Comparison of ENCODE assay signal across 12 mouse cellular contexts in the genomic region with DNA sequence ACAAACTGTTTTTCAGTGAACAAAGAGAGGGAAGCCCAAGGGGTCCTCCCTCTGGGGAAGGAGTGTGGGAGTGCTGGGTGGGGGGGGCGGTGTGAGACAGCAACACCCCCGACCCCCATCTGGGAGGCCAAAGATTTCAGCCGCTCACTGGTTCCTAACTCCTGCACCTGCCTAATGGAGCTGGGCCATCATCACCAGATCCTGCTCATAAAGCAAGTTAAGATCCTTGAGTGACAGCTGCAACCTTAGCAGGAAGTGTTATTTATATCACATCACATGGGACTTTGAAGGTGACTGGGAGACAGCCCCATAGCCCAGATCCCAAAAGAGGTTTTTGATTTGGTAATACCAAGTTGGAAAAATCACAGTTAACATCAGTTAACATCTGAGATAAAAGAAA.
DNase-seq lines count a peak whose midpoint lies in the region; ATAC-seq and TF ChIP-seq lines count a peak whose summit lies in the region.
"Had no signal": no experiment of that assay in that cellular context is flagged by ENCODE, and none has a peak within 500 bp of the region (broad histone marks: within the 10 kb centered on the region; RNA-seq: fewer than 3 reads in every experiment).

No protein-coding gene starts in this region.

- TF ChIP-seq CTCF in forebrain, postnatal 0 days (IDR thresholded peaks at IDR 0.05; ENCODE audit: low read depth) = no peak

- H3K9ac ChIP-seq in forebrain, embryonic 13.5 days = no peak overlapping the region
- H3K9ac ChIP-seq in forebrain, postnatal 0 days = no peak overlapping the region
- no peak overlapping the region for H3K9ac ChIP-seq in lung, embryonic 15.5 days
- peak overlapping the region; percentile 80 for H3K9ac ChIP-seq in heart, embryonic 12.5 days
- no peak overlapping the region for H3K9ac ChIP-seq in liver, embryonic 15.5 days

- H3K27me3 ChIP-seq in forebrain, embryonic 13.5 days = peaks cover 27% of the 10 kb centered on the region
- H3K27me3 ChIP-seq in forebrain, postnatal 0 days (ENCODE audit: insufficient read depth, low read length) = no peaks in the 10 kb centered on the region
- H3K27me3 ChIP-seq in lung, embryonic 15.5 days = peaks cover 17% of the 10 kb centered on the region
- H3K27me3 ChIP-seq in heart, embryonic 12.5 days (replicated peaks) = 0 out of 2 replicates have a peak, but pooled peaks cover 3% of the 10 kb centered on the region
- H3K27me3 ChIP-seq in liver, embryonic 15.5 days = peaks cover 29% of the 10 kb centered on the region

- no peak for DNase-seq in forebrain, postnatal 0 days
- no peak for DNase-seq in lung, postnatal 14 days
- no peak for DNase-seq in right cerebral cortex, adult 18-20 months
- DNase-seq in lung, adult 18-20 months = no peak
- DNase-seq: adrenal gland, postnatal 10 days; cerebellum, adult 9-10 months had no signal

- no peaks in the 10 kb centered on the region for H3K36me3 ChIP-seq in forebrain, embryonic 13.5 days (ENCODE audit: poor library complexity, severe bottlenecking)
- H3K36me3 ChIP-seq in forebrain, postnatal 0 days (ENCODE audit: insufficient read depth) = 0 out of 2 replicates have a peak, but pooled peaks cover 7% of the 10 kb centered on the region
- no peaks in the 10 kb centered on the region for H3K36me3 ChIP-seq in lung, embryonic 15.5 days
- no peaks in the 10 kb centered on the region for H3K36me3 ChIP-seq in heart, embryonic 12.5 days
- H3K36me3 ChIP-seq in liver, embryonic 15.5 days (replicated peaks) = no peaks in the 10 kb centered on the region

- peaks cover 16% of the 10 kb centered on the region for H3K4me1 ChIP-seq in forebrain, embryonic 13.5 days
- H3K4me1 ChIP-seq in forebrain, postnatal 0 days (ENCODE audit: insufficient read depth) = no peaks in the 10 kb centered on the region
- peaks cover 5% of the 10 kb centered on the region for H3K4me1 ChIP-seq in lung, embryonic 15.5 days
- peaks cover 30% of the 10 kb centered on the region for H3K4me1 ChIP-seq in heart, embryonic 12.5 days (replicated peaks)
- peaks cover 7% of the 10 kb centered on the region; the same call in 1 of the 2 replicates for H3K4me1 ChIP-seq in liver, embryonic 15.5 days (replicated peaks)

- WGBS in forebrain, embryonic 13.5 days = 12% methylated on average over 3 of the region's 3 CpGs
- WGBS in forebrain, postnatal 0 days = 12% methylated on average over 3 of the region's 3 CpGs
- WGBS in lung, embryonic 15.5 days = 20% methylated on average over 3 of the region's 3 CpGs
- 11% methylated on average over 3 of the region's 3 CpGs for WGBS in heart, embryonic 12.5 days
- WGBS in liver, embryonic 15.5 days (ENCODE audit: insufficient replicate concordance) = 14% methylated on average over 3 of the region's 3 CpGs

- H3K4me3 ChIP-seq in forebrain, embryonic 13.5 days = no peak overlapping the region
- H3K4me3 ChIP-seq in forebrain, postnatal 0 days (ENCODE audit: low read depth, low read length) = no peak overlapping the region
- H3K4me3 ChIP-seq in lung, embryonic 15.5 days = no peak overlapping the region
- peak overlapping the region; percentile 59 for H3K4me3 ChIP-seq in heart, embryonic 12.5 days
- H3K4me3 ChIP-seq in liver, embryonic 15.5 days (replicated peaks) = no peak overlapping the region
- H3K4me3 ChIP-seq: left cerebral cortex, adult 2 months had no signal

- no peak for ATAC-seq in forebrain, embryonic 13.5 days
- no peak for ATAC-seq in forebrain, postnatal 0 days
- ATAC-seq in lung, embryonic 15.5 days (ENCODE audit: borderline replicate concordance, extremely low read depth, low FRiP score, low TSS enrichment) = no peak
- no peak; the same call in 1 of the 2 replicates for ATAC-seq in heart, embryonic 12.5 days (ENCODE audit: insufficient number of reproducible peaks, low FRiP score)
- ATAC-seq in liver, embryonic 15.5 days (ENCODE audit: insufficient read depth) = no peak
- ATAC-seq: inflammation-experienced regulatory T-cells, adult 6 months had no signal

- H3K27ac ChIP-seq in forebrain, embryonic 13.5 days = no peak overlapping the region
- H3K27ac ChIP-seq in forebrain, postnatal 0 days (ENCODE audit: low read depth, low read length) = no peak overlapping the region
- no peak overlapping the region for H3K27ac ChIP-seq in lung, embryonic 15.5 days
- peak overlapping the region; percentile 96 for H3K27ac ChIP-seq in heart, embryonic 12.5 days (ENCODE audit: poor library complexity, severe bottlenecking)
- H3K27ac ChIP-seq in liver, embryonic 15.5 days (replicated peaks) = no peak overlapping the region
- H3K27ac ChIP-seq: left cerebral cortex, adult 2 months had no signal

- peak overlapping the region; percentile 82 for H3K4me2 ChIP-seq in forebrain, embryonic 13.5 days
- no peak overlapping the region for H3K4me2 ChIP-seq in forebrain, postnatal 0 days (ENCODE audit: low read depth)
- peak overlapping the region; percentile 80; the same call in 1 of the 2 replicates for H3K4me2 ChIP-seq in lung, embryonic 15.5 days
- peak overlapping the region; percentile 81 for H3K4me2 ChIP-seq in heart, embryonic 12.5 days
- peak overlapping the region; percentile 59 for H3K4me2 ChIP-seq in liver, embryonic 15.5 days

- no peaks in the 10 kb centered on the region for H3K9me3 ChIP-seq in forebrain, embryonic 13.5 days (replicated peaks)
- H3K9me3 ChIP-seq in forebrain, postnatal 0 days (ENCODE audit: low read length) = no peaks in the 10 kb centered on the region
- H3K9me3 ChIP-seq in lung, embryonic 15.5 days = no peaks in the 10 kb centered on the region
- H3K9me3 ChIP-seq in heart, embryonic 12.5 days (replicated peaks) = no peaks in the 10 kb centered on the region
- no peaks in the 10 kb centered on the region for H3K9me3 ChIP-seq in liver, embryonic 15.5 days (replicated peaks)
